Mouse (Mus musculus) lung, embryonic 15.5 days (tissue): ENCODE data around the gene Wnk1. TPM values are rescaled to one million over a fixed set of nuclear protein-coding genes. Genes with fewer than 3 reads are reported as not detected.
"Not testable (repeated sequence)": the region's sequence is repeated elsewhere in the genome, so short reads cannot be mapped to it uniquely, and the experiment has no call there.

Source experiments
- ATAC-seq: fragments of 200-750 bp; cut with Nextera tagmentation; 2 replicates; pipeline ENCODE4 v1.8.0; 2017; ENCODE audit warnings: moderate number of reproducible peaks, borderline replicate concordance; ENCODE audit not compliant: low FRiP score, low TSS enrichment; ENCODE audit errors: extremely low read depth
- H3K27ac ChIP-seq: fragments of 300-500 bp; sonication (generic); 2 replicates; pipeline ENCODE4 v1.5.1; 2015; ENCODE audit warnings: moderate library complexity, mild to moderate bottlenecking, inconsistent platforms
- H3K27me3 ChIP-seq: fragments of 300-500 bp; sonication (generic); 2 replicates; pipeline ENCODE4 v1.6.1; 2015; ENCODE audit warnings: inconsistent platforms
- H3K36me3 ChIP-seq: fragments of 300-500 bp; sonication (generic); 2 replicates; pipeline ENCODE4 v1.6.1; 2015; ENCODE audit warnings: inconsistent platforms
- H3K4me1 ChIP-seq: fragments of 300-500 bp; sonication (generic); 2 replicates; pipeline ENCODE4 v1.6.1; 2015; ENCODE audit warnings: inconsistent platforms
- H3K4me2 ChIP-seq: fragments of 300-500 bp; sonication (generic); 2 replicates; pipeline ENCODE4 v1.6.1; 2015; ENCODE audit warnings: inconsistent platforms, mild to moderate bottlenecking, moderate library complexity
- H3K4me3 ChIP-seq: fragments of 300-500 bp; sonication (generic); 2 replicates; pipeline ENCODE4 v1.5.1; 2015; ENCODE audit warnings: mild to moderate bottlenecking, inconsistent platforms
- H3K9ac ChIP-seq: fragments of 300-500 bp; sonication (generic); 2 replicates; pipeline ENCODE4 v1.6.1; 2015; ENCODE audit warnings: inconsistent platforms
- H3K9me3 ChIP-seq: fragments of 300-500 bp; sonication (generic); 2 replicates; pipeline ENCODE4 v1.6.1; 2016; ENCODE audit warnings: inconsistent platforms
- WGBS: fragments of 180-500 bp; shearing (Covaris S2); methylation state at CpG from one replicate; pipeline ENCODE4 v1.1.7; 2015; 5-methylcytosine and 5-hydroxymethylcytosine counted together
- polyA plus RNA-seq: library from polyadenylated mRNA; unstranded; fragments of >200 nt; fragmentation: Nextera tagmentation; extraction: Ambion mirVana; gene quantifications from 2 replicates; pipeline ENCODE4 v1.2.1, GENCODE M21; 2015

Wnk1 gene
- polyA plus RNA-seq: 45.4 and 52.0 TPM in 2 replicates

DNA sequence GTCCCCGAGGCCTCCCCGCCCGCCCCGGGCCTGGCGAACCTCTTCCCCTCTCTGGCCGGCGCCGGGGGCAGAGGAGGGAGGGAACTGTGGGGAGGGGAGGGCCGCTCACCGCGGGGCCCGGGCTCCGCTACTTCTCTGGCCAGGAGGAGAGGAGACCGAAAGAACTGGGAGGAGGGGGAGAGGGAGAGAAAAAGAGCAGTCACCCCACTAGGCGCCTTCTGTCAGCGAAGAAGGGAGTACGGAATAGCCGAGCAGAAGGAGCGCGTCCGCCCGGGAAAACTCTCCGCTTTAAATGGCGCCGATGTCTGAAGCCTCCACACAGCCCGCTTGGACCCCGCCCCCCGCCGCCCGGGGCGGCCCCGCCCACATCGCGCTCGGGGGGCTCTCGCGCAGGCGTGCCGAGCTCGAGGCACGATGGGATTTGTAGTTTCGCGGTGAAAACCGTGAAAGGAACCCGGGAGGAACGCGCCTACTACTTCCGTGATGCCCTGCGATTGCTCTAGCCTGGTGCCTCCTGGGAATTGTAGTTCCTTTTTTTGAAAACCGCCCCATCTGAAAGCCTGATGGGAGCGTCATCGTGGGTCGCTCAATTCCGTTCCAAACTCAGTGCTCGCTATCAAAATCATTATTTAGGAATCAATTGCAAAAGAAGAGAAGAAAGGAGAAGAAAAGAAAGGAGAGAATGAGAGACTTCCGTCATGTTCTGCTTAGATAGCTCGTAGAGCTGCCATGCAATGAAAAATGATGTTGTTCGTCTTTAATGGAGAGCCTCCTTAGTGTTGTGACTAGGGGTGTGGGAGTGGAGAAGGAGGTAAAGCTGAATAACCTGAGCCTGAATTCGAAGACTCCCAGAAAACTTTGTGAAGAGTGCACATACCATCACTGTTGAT lies at the start of gene Wnk1:
Gene Wnk1, minus strand, starts transcription at position 307 of the 890 bp plus-strand sequence.
- Histone ChIP-seq H3K4me2 (peak within 1 kb of the TSS; percentile 89), H3K27me3 (no peaks in the 10 kb centered on the region), H3K36me3 (no peaks in the 10 kb centered on the region), H3K4me3 (peak within 1 kb of the TSS; percentile 68), H3K9ac (peak within 1 kb of the TSS; percentile 71), H3K27ac (peak within 1 kb of the TSS; percentile 98), H3K4me1 (peaks cover 13% of the 10 kb centered on the region), H3K9me3 (no peaks in the 10 kb centered on the region)
- under 1% methylated on average over 56 of the region's 59 CpGs for WGBS
- ATAC-seq: peak; percentile 95

DNA sequence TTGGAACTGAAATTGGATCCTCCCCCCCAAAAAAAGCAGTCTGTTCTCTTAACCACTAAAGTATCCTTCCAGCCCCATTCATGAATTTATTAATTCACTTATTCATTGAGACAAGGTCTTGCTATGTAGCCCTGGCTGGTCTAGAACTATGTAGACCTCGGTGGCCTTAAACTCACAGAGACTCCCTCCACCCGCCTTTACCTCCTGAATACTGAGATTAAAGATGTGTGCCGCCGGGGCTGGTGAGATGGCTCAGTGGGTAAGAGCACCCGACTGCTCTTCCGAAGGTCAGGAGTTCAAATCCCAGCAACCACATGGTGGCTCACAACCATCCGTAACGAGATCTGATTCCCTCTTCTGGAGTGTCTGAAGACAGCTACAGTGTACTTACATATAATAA lies 48.6 kb upstream of the Wnk1 start:
- not testable (repeated sequence) for H3K9me3 ChIP-seq, H3K36me3 ChIP-seq, H3K9ac ChIP-seq, H3K4me3 ChIP-seq, ATAC-seq, H3K27me3 ChIP-seq, H3K4me2 ChIP-seq, H3K27ac ChIP-seq, H3K4me1 ChIP-seq
- WGBS: 87% methylated on average over 7 of the region's 8 CpGs

DNA sequence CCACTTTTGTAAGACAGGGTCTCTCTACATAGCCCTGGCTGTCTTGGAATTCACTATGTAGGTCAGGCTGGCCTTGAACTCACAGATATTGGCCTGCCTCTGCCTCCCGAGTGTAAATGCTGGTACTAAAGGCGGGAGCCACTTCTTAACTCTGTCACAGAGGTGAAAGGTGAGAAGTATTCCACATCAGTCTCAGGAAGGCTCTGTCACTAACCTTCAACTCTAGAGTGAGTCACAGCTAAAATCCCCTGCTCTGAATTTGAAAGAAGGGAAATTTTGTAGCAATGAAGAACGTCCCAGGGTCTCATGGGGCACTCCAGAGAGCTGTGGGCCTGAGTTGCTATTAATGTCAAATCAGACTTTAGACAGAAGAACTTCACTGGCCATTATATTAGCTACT lies 47.4 kb upstream of the Wnk1 start:
- ATAC-seq: no peak
- WGBS: 73% methylated on average over 3 of the region's 3 CpGs
- Histone ChIP-seq H3K9me3 (no peaks in the 10 kb centered on the region), H3K9ac (no peak overlapping the region), H3K27ac (no peak overlapping the region), H3K36me3 (no peaks in the 10 kb centered on the region), H3K4me1 (no peaks in the 10 kb centered on the region), H3K27me3 (no peaks in the 10 kb centered on the region), H3K4me2 (no peak overlapping the region), H3K4me3 (no peak overlapping the region)

DNA sequence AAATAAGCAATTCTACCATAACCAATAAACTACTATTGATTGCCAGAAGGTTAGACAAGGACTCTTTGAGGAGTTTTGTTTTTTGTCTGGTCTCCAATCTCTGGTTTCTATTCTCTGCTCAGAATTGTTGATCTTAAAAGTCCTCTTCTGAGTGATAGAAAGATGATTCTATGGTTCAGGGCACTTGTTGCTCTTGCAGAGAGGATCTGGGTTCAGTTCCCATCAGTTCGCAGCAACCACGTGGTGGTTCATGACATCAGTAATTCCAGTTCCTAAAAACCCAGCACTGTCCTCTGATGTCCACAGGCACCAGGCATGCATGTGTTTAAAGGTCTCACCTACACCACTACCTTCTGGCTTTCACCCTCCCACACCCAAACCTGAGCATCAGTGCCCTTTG lies 46.5 kb upstream of the Wnk1 start:
- no peak for ATAC-seq
- Histone ChIP-seq H3K36me3 (no peaks in the 10 kb centered on the region), H3K27ac (no peak overlapping the region), H3K9ac (no peak overlapping the region), H3K4me3 (no peak overlapping the region), H3K4me1 (no peaks in the 10 kb centered on the region), H3K4me2 (no peak overlapping the region), H3K27me3 (no peaks in the 10 kb centered on the region), H3K9me3 (no peaks in the 10 kb centered on the region)
- WGBS: 91% methylated on average over 2 of the region's 2 CpGs

DNA sequence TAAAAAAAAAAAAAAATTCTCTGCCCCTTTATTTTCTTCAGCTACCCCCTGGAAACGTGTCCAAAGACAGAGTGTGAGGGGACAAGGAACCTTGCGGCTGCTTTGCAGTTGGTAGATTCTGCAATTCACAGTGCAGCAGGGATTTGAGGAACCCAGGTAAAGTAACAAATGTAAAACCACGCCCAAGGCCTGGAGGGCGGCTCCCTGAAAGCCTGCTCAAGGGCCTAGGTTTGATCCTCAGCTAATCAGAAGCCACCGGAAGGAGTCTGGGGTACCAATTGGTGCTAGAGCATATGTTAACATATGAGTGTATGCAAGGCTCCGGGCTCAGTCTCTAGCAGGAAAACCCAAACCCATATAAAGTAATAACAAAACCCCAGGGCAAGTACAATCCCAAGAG lies 45.0 kb upstream of the Wnk1 start:
- no peak overlapping the region for H3K4me2 ChIP-seq
- H3K4me3 ChIP-seq: no peak overlapping the region
- H3K9me3 ChIP-seq: no peaks in the 10 kb centered on the region
- no peaks in the 10 kb centered on the region for H3K36me3 ChIP-seq
- H3K9ac ChIP-seq: no peak overlapping the region
- H3K27ac ChIP-seq: no peak overlapping the region
- 62% methylated on average over 6 of the region's 6 CpGs for WGBS
- H3K27me3 ChIP-seq: no peaks in the 10 kb centered on the region
- no peaks in the 10 kb centered on the region for H3K4me1 ChIP-seq
- ATAC-seq: no peak

DNA sequence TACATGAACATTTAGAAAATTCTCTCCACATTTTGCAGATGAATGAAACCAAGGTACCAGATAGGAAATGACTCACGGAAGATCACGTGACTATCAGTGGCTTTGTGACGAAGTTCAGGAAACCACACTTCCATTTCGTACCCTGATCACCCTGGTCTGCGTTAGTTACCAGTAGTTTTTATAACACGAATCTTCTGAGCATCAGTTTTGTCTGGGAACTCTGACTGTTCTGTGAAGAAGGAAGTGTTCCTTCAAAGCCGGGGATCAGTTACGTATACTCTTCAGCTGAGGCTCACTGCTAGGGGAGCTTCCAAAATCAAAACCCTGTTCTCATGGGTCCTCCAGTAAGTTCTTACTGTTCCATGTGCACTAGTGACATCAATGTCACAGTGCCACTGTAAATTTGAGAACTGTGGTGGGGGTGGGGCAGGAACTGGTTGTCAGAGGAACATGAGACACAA lies 44.5 kb upstream of the Wnk1 start:
- H3K27me3 ChIP-seq: no peaks in the 10 kb centered on the region
- no peak overlapping the region for H3K4me2 ChIP-seq
- no peak for ATAC-seq
- no peak overlapping the region for H3K9ac ChIP-seq
- no peaks in the 10 kb centered on the region for H3K36me3 ChIP-seq
- H3K9me3 ChIP-seq: no peaks in the 10 kb centered on the region
- WGBS: 77% methylated on average over 8 of the region's 8 CpGs
- H3K4me1 ChIP-seq: no peaks in the 10 kb centered on the region
- H3K4me3 ChIP-seq: no peak overlapping the region
- H3K27ac ChIP-seq: no peak overlapping the region

DNA sequence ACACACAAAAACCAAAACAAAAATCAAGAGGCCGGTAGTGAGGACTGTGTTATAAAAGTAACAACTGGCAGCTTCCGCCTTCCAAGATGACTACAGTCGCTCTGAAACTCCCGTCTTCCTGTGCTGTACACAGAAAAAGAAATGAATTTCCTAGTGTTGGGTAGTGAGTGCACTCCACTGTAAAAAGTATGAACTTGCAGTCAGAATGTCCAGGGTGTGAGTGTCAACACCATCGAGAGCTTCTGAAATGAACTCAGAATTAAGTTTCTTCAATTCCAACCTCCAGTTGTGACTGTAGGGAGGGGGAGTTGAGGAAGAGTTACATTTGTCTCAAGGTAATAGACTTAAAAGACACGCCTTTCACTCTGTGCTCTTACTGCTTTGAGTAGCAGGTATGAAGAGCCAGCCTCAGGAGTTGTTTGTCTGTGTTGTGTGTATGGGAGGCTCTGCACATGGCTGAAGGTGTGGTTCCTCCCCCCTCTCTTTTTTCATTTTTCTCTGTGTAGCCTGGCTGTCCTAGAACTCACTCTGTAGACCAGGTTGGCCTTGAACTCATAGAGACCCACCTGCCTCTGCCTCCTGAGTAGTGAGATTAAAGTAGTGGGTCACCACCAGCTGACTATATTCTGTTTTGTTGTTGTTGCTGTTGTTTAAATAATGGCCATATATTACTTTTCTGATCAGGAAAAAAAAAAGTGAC lies 43.9 kb upstream of the Wnk1 start:
- Histone ChIP-seq H3K9ac (no peak overlapping the region), H3K9me3 (no peaks in the 10 kb centered on the region), H3K27ac (no peak overlapping the region), H3K27me3 (no peaks in the 10 kb centered on the region), H3K4me2 (no peak overlapping the region), H3K36me3 (no peaks in the 10 kb centered on the region), H3K4me1 (no peaks in the 10 kb centered on the region), H3K4me3 (no peak overlapping the region)
- 86% methylated on average over 6 of the region's 6 CpGs for WGBS
- no peak for ATAC-seq

DNA sequence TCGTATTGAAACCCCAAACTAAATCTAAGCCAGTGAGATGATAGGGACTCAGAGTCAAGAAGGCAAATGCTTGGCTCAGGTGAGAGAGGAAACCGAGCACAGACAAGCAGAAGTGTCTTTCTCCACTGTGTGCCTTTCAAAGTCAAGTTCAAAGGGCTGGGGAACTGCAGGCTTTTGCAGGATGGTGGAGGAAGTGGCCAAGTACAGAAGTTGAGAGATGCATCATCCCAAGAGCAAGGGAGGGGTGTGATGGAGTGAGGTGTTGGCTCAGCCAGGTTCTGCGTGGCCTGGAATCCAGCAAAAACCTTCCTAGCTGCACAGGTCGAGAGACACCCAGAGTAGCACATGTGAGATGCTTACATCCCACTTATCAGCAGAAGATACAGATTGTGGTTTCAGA lies 43.0 kb upstream of the Wnk1 start:
- Histone ChIP-seq H3K27ac (no peak overlapping the region), H3K4me1 (no peaks in the 10 kb centered on the region), H3K27me3 (no peaks in the 10 kb centered on the region), H3K4me3 (no peak overlapping the region), H3K9me3 (no peaks in the 10 kb centered on the region), H3K36me3 (no peaks in the 10 kb centered on the region), H3K4me2 (no peak overlapping the region), H3K9ac (no peak overlapping the region)
- WGBS: 67% methylated on average over 4 of the region's 4 CpGs
- no peak for ATAC-seq

DNA sequence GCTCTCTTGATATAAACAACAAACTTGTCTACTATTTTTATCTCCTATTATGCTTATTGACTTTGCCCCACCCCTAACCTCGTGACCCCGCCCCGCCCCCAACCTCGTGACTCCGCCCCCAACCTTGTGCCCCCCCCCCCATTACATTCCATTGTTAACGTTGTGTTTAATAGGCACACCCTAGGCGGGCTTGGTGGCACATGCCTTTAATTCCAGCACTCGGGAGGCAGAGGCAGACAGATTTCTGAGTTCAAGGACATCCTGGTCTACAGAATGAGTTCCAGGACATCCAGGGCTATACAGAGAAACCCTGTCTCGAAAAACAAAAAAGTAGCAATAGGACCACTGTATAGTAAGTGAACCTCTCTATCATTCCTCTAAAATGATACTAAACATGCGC lies 41.1 kb upstream of the Wnk1 start:
- no peaks in the 10 kb centered on the region for H3K9me3 ChIP-seq
- H3K36me3 ChIP-seq: no peaks in the 10 kb centered on the region
- no peak overlapping the region for H3K4me3 ChIP-seq
- no peak overlapping the region for H3K4me2 ChIP-seq
- H3K27ac ChIP-seq: no peak overlapping the region
- no peak for ATAC-seq
- H3K4me1 ChIP-seq: no peaks in the 10 kb centered on the region
- no peak overlapping the region for H3K9ac ChIP-seq
- 77% methylated on average over 10 of the region's 10 CpGs for WGBS
- H3K27me3 ChIP-seq: no peaks in the 10 kb centered on the region

DNA sequence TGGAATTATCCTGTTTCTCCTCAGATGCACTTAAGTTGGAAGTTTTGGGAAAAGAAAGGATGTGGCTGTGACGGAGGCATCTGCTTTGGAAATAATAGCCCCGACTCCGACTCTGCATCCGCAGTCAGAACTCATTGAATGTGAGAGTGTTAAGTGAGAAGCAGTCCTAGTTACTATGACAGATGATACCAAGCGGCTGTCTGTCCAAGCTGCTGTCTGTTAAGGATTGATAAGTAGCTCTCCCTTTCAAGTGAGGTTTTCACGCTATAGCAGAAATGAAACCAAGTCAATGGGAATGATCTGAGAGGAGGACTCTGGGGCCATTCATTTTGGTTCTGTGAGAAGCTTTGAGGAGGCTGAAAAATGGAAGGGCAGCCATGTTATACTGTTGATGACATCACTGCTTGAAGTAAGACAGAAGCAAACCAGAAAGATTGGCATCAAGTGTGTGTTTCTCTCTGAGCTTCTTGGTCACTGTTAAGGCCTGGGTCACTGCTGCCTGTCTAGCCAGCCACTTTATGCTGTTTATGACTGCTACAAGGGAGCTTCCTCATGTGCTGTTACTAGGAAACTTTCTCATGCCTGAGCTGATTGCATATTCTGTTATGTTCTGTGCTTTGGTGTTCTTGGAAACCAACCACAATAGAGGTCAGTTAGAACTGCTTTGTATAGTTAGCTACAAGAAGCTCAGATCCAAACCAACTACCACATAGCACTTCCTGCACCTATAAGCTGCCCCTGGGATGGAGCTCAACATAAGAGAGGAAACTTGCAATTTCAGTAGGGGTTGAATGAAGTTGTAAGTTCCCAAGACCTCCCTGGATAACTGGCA lies 38.4 kb upstream of the Wnk1 start:
- Histone ChIP-seq H3K9me3 (no peaks in the 10 kb centered on the region), H3K4me3 (no peak overlapping the region), H3K27ac (no peak overlapping the region), H3K36me3 (no peaks in the 10 kb centered on the region), H3K4me1 (no peaks in the 10 kb centered on the region), H3K27me3 (no peaks in the 10 kb centered on the region), H3K4me2 (no peak overlapping the region), H3K9ac (no peak overlapping the region)
- no peak for ATAC-seq
- WGBS: 57% methylated on average over 6 of the region's 6 CpGs

DNA sequence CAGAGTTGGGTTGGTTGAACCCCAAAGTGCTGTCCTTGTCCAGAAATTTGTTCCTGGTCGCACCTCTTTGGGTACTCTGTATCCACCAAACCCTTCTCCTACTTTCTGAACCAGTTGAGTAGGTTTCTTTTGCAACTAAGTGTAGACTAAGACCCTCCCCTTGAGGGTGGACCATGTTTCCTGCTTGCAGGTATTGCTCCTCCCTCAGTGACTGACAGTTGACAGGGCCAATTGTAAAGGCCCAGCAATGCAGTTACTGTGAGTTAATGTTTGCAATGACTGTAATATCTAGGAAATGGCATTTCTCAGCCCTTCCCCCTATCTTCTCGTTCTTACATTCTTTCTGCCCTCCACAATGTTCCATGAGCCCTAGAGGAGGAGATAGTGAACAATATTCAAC lies 34.2 kb upstream of the Wnk1 start:
- no peak for ATAC-seq
- H3K36me3 ChIP-seq: no peaks in the 10 kb centered on the region
- H3K9ac ChIP-seq: no peak overlapping the region
- H3K4me3 ChIP-seq: no peak overlapping the region
- WGBS: 69% methylated on average over 2 of the region's 2 CpGs
- H3K27ac ChIP-seq: no peak overlapping the region
- H3K27me3 ChIP-seq: no peaks in the 10 kb centered on the region
- no peak overlapping the region for H3K4me2 ChIP-seq
- no peaks in the 10 kb centered on the region for H3K9me3 ChIP-seq
- H3K4me1 ChIP-seq: no peaks in the 10 kb centered on the region
